Mouse (Mus musculus): Measurements from ENCODE around the gene Aspg. TPM values are rescaled to one million over a fixed set of nuclear protein-coding genes. Genes with fewer than 3 reads are reported as not detected.

The Aspg gene
- polyA plus RNA-seq, 1 experiment from 2014 or later: 0.29 TPM

GRCm38 (mm10) chr12:112170671-112171574, 64.4 kb downstream of the Aspg start:
- Histone ChIP-seq H3K27ac (peak overlapping the region; percentile 80), H3K36me3 (replicated peaks; ENCODE audit: control insufficient read depth, insufficient read depth) (peaks cover 29% of the 10 kb centered on the region), H3K27me3 (ENCODE audit: control insufficient read depth, insufficient read depth, low read length) (no peaks in the 10 kb centered on the region), H3K4me2 (replicated peaks) (peak overlapping the region; percentile 24), H3K9me3 (ENCODE audit: control insufficient read depth, low read length) (no peaks in the 10 kb centered on the region), H3K4me1 (replicated peaks; ENCODE audit: control insufficient read depth, insufficient read depth, low read length) (peaks cover 21% of the 10 kb centered on the region), H3K4me3 (replicated peaks; ENCODE audit: low read length) (no peak overlapping the region), H3K9ac (peak overlapping the region; percentile 30)
- ATAC-seq (ENCODE audit: low FRiP score) (no peak), DNase-seq (ENCODE audit: low spot score) (no peak)
- 16% methylated on average over 20 of the region's 20 CpGs for WGBS

GRCm38 (mm10) chr12:112171657-112172056, 65.2 kb downstream of the Aspg start:
- Histone ChIP-seq H3K27me3 (ENCODE audit: control insufficient read depth, insufficient read depth, low read length) (no peaks in the 10 kb centered on the region), H3K9me3 (ENCODE audit: control insufficient read depth, low read length) (no peaks in the 10 kb centered on the region), H3K36me3 (replicated peaks; ENCODE audit: control insufficient read depth, insufficient read depth) (peaks cover 32% of the 10 kb centered on the region), H3K4me3 (replicated peaks; ENCODE audit: low read length) (no peak overlapping the region), H3K27ac (peak overlapping the region; percentile 80), H3K4me1 (replicated peaks; ENCODE audit: control insufficient read depth, insufficient read depth, low read length) (peaks cover 21% of the 10 kb centered on the region), H3K9ac (no peak overlapping the region; the same call in 1 of the 2 replicates), H3K4me2 (replicated peaks) (no peak overlapping the region)
- WGBS: 94% methylated on average over 1 of the region's 1 CpGs
- DNase-seq (ENCODE audit: low spot score): no peak
- ATAC-seq (ENCODE audit: low FRiP score): no peak

- Histone ChIP-seq H3K4me3 (replicated peaks; ENCODE audit: low read length) (no peak overlapping the region), H3K27me3 (ENCODE audit: control insufficient read depth, insufficient read depth, low read length) (no peaks in the 10 kb centered on the region), H3K36me3 (replicated peaks; ENCODE audit: control insufficient read depth, insufficient read depth) (peaks cover 32% of the 10 kb centered on the region), H3K9me3 (ENCODE audit: control insufficient read depth, low read length) (no peaks in the 10 kb centered on the region), H3K4me2 (replicated peaks) (no peak overlapping the region), H3K9ac (no peak overlapping the region), H3K4me1 (replicated peaks; ENCODE audit: control insufficient read depth, insufficient read depth, low read length) (peaks cover 21% of the 10 kb centered on the region), H3K27ac (0 out of 2 replicates have a peak overlapping the region, but pooled peaks have one; percentile 80)
- DNase-seq (ENCODE audit: low spot score) (no peak), ATAC-seq (ENCODE audit: low FRiP score) (no peak)
- WGBS: 69% methylated on average over 8 of the region's 8 CpGs
Observed at GRCm38 (mm10) chr12:112172214-112172613, 65.7 kb downstream of the Aspg start.

MicroRNAs within 50 kb of the gene (microRNA counts, 519-probe panel; counts per million panel counts)
- microRNA mmu-miR-203: 3,208 counts per million, percentile 15 among the panel's probes with 10 or more counts

Small RNA genes lying within 50 kb of the gene (microRNA-seq; reads per million reads assigned to microRNA genes)
- gene Mir203 (714 reads per million, percentile 75 among the genes with 10 or more reads in this experiment), gene Mir3073a (not detected), gene Mir3073b (not detected)

Other genes with a start within 250 kb of the Aspg start
- gene Ppp1r13b, start 198.6 kb upstream of the Aspg start, polyA plus RNA-seq (2014; fragmentation: Nextera tagmentation; extraction: Ambion mirVana): 38.0 and 43.3 TPM in 2 replicates
- 789 and 991 TPM in 2 replicates for gene Atp5mpl, start 139.7 kb upstream of the Aspg start, polyA plus RNA-seq (2014; fragmentation: Nextera tagmentation; extraction: Ambion mirVana)
- gene Tdrd9, start 135.1 kb upstream of the Aspg start, polyA plus RNA-seq (2014; fragmentation: Nextera tagmentation; extraction: Ambion mirVana): 0.18 and 0.48 TPM in 2 replicates
- not detected in 2 replicates for gene Rd3l, start 125.4 kb upstream of the Aspg start, polyA plus RNA-seq (2014; fragmentation: Nextera tagmentation; extraction: Ambion mirVana)
- 3.1 and 3.4 TPM in 2 replicates for gene Kif26a, start 39.5 kb downstream of the Aspg start, polyA plus RNA-seq (2014; fragmentation: Nextera tagmentation; extraction: Ambion mirVana)

Data from hindbrain, embryonic 14.5 days (tissue).